Mouse (Mus musculus): Measurements from ENCODE around the gene 2010111I01Rik. TPM values are rescaled to one million over a fixed set of nuclear protein-coding genes. Genes with fewer than 3 reads are reported as not detected.

2010111I01Rik gene
- total and polyA plus RNA-seq, 3 experiments = 13.3 to 19.8 (median 14.4) TPM

- TF ChIP-seq BHLHE40 (IDR thresholded peaks at IDR 0.05; ENCODE audit: low read depth, low read length) (no peak), ELF1 (IDR thresholded peaks at IDR 0.05; ENCODE audit: low read depth, low read length) (no peak), JUND (conservative IDR thresholded peaks at IDR 0.05; ENCODE audit: low read depth, low read length) (no peak), SIN3A (IDR thresholded peaks at IDR 0.05; ENCODE audit: low read length) (no peak), KAT2A (IDR thresholded peaks at IDR 0.05; ENCODE audit: insufficient replicate concordance, low read length) (no peak), MXI1 (IDR thresholded peaks at IDR 0.05; ENCODE audit: low read depth, low read length) (no peak)
- Histone ChIP-seq H3K9ac (ENCODE audit: insufficient read depth, low read depth) (no peak overlapping the region), H3K36me3 (replicated peaks in 1 of 2; ENCODE audit: control insufficient read depth in 1 of 2, insufficient read depth in 1 of 2, low read length in 1 of 2) (peaks cover 11 to 54% of the 10 kb centered on the region in 2 experiments), H3K4me2 (ENCODE audit: insufficient read depth, low read depth, poor library complexity, severe bottlenecking) (no peak overlapping the region), H3K4me3 (replicated peaks in 1 of 3; ENCODE audit: low read depth in 2 of 3, low read length in 2 of 3, poor library complexity in 1 of 3) (no peak overlapping the region), H3K4me1 (ENCODE audit: control insufficient read depth in 1 of 2, insufficient read depth in 2 of 2) (peaks cover 2 to 25% of the 10 kb centered on the region in 2 experiments; a peak in 3 of 4 replicates), H3K9me3 (replicated peaks; ENCODE audit: low read length) (no peaks in the 10 kb centered on the region), H3K27ac (ENCODE audit: insufficient read depth, low read depth) (no peak overlapping the region), H3K27me3 (replicated peaks) (no peaks in the 10 kb centered on the region), H3K79me2 (replicated peaks; ENCODE audit: control insufficient read depth, extremely low read depth, insufficient read depth, poor library complexity, severe bottlenecking) (no peaks in the 10 kb centered on the region)
- dilution Hi-C loops (cut with MboI; ENCODE audit: extremely low pct_ligation_motif_present, extremely low pct_unique_long_range_greater_than_20kb, low sequenced_read_pairs) (no loop called here), in situ Hi-C loops (cut with MboI; ENCODE audit: low pct_ligation_motif_present, low pct_unique_long_range_greater_than_20kb, low sequenced_read_pairs) (no loop called here)
- DNase-seq (ENCODE audit: extremely low read depth) = no peak
Observed at GRCm38 (mm10) chr13:63278796-63279475, 314.2 kb downstream of the 2010111I01Rik start.

- H3K4me1 ChIP-seq (ENCODE audit: control insufficient read depth in 1 of 2, insufficient read depth in 2 of 2) = peaks cover 0 to 16% of the 10 kb centered on the region in 2 experiments; a peak in 3 of 4 replicates
- H3K9ac ChIP-seq (ENCODE audit: insufficient read depth, low read depth) = no peak overlapping the region
- no peaks in the 10 kb centered on the region for H3K27me3 ChIP-seq (replicated peaks)
- H3K4me3 ChIP-seq (replicated peaks in 1 of 3; ENCODE audit: low read depth in 2 of 3, low read length in 2 of 3, poor library complexity in 1 of 3) = no peak overlapping the region
- H3K9me3 ChIP-seq (replicated peaks; ENCODE audit: low read length) = no peaks in the 10 kb centered on the region
- TF ChIP-seq IRF4 (IDR thresholded peaks at IDR 0.05; ENCODE audit: low read depth, low read length) (no peak), JUND (conservative IDR thresholded peaks at IDR 0.05; ENCODE audit: low read depth, low read length) (no peak), USF1 (IDR thresholded peaks at IDR 0.05; ENCODE audit: low read depth, low read length) (no peak), BHLHE40 (IDR thresholded peaks at IDR 0.05; ENCODE audit: low read depth, low read length) (no peak), CHD1 (IDR thresholded peaks at IDR 0.05; ENCODE audit: low read depth, low read length) (no peak), USF2 (conservative IDR thresholded peaks at IDR 0.05; ENCODE audit: low read depth, low read length) (no peak), MAFK (IDR thresholded peaks at IDR 0.05; ENCODE audit: insufficient replicate concordance, low read length) (no peak), TBP (conservative IDR thresholded peaks at IDR 0.05; ENCODE audit: low read depth, low read length) (no peak), MYC (IDR thresholded peaks at IDR 0.05; ENCODE audit: low read depth, low read length) (no peak), MEF2A (IDR thresholded peaks at IDR 0.05; ENCODE audit: borderline replicate concordance, low read depth, low read length) (no peak), TCF12 (IDR thresholded peaks at IDR 0.05; ENCODE audit: low read depth, low read length) (no peak), POLR2A (IDR thresholded peaks at IDR 0.05; ENCODE audit: low read depth, low read length) (no peak), ETS1 (conservative IDR thresholded peaks at IDR 0.05; ENCODE audit: low read depth, low read length) (no peak), NRF1 (IDR thresholded peaks at IDR 0.05; ENCODE audit: low read depth, low read length) (no peak), HCFC1 (IDR thresholded peaks at IDR 0.05; ENCODE audit: low read depth, low read length) (no peak)
- no peak overlapping the region for H3K4me2 ChIP-seq (ENCODE audit: insufficient read depth, low read depth, poor library complexity, severe bottlenecking)
- no peak overlapping the region for H3K27ac ChIP-seq (ENCODE audit: insufficient read depth, low read depth)
- peaks cover 12 to 56% of the 10 kb centered on the region in 2 experiments for H3K36me3 ChIP-seq (replicated peaks in 1 of 2; ENCODE audit: control insufficient read depth in 1 of 2, insufficient read depth in 1 of 2, low read length in 1 of 2)
- dilution Hi-C loops (cut with MboI; ENCODE audit: extremely low pct_ligation_motif_present, extremely low pct_unique_long_range_greater_than_20kb, low sequenced_read_pairs) = no loop called here
- DNase-seq (ENCODE audit: extremely low read depth) = no peak
- in situ Hi-C loops (cut with MboI; ENCODE audit: low pct_ligation_motif_present, low pct_unique_long_range_greater_than_20kb, low sequenced_read_pairs) = no loop called here
- no peaks in the 10 kb centered on the region for H3K79me2 ChIP-seq (replicated peaks; ENCODE audit: control insufficient read depth, extremely low read depth, insufficient read depth, poor library complexity, severe bottlenecking)
Observed at GRCm38 (mm10) chr13:63279807-63280206, 315.1 kb downstream of the 2010111I01Rik start.

Measured in CH12.LX (cell line).